Mouse (Mus musculus) ovary, postnatal 14 days (tissue): Measurements from ENCODE around the gene Myo5a.

Experiments used
- DNase-seq: peaks from one replicate; pipeline ENCODE4 v3.0.0; 2022; ENCODE audit warnings: low spot score

The Myo5a gene

GRCm38 (mm10) chr9:75071706-75072192 lies 934 bp downstream of the Myo5a start:
- peak; percentile 23 for DNase-seq

DNA sequence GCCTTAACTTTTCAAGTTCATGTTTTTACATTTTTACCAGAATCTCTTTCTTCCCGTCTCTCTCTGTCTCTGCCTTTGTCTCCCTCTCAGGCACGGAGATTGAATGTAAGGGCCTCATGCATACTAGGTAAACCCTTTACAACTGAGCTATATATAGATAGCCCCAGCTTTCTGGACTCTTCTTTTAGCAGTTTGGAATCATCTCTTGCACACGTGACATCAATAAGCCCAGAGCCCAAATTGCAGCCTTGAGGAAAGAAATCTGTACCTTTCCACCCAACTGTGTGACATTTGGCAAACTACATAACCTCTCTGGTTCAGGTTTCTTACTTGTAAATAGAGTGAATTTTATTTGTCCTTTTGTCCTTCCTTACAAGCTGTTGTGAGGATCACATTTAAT lies 1.5 kb downstream of the Myo5a start:
- DNase-seq, result no peak

GRCm38 (mm10) chr9:75077191-75077590 lies 6.4 kb downstream of the Myo5a start:
- no peak for DNase-seq

- DNase-seq, result no peak
Observed at GRCm38 (mm10) chr9:75085242-75085824, 14.5 kb downstream of the Myo5a start.

DNA sequence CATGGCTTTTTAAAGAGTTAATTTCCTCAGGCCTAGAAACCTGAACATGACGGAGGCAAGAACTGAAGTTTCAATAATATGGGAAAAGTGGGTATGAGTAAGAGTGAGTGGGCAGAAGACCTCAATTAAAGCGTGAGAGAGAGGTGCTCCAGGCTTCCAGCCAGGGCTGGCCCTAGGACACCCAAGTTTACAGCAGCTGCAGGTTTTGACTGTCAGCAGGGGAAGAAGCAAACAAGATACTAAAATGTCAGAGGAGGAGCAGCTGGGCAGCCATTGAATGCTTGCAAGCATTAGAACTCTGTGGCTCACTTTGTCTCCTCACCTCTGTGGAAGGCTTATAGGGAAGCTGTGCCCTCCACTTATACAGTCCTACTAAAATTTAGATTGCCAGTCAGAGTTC lies 17.0 kb downstream of the Myo5a start:
- DNase-seq, result no peak

DNA sequence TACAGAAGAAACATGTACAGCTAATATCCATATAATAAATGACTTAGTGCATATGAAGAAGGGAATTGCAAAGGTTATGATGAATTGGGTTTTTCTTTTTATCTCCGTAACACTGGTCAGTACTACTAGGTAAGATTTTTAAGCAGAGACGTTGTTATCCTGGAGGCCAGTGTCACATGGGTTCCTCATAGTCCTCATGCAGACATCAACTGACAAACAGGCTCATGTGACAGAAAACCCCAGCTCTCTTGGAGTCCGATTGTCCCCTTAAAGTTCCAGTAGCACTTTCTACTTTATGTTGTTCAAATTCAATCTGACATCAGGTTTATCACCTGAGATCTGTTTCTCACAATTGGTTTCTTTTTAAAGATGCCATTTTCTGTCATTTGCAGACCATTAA lies 18.5 kb downstream of the Myo5a start:
- DNase-seq, result no peak

DNA sequence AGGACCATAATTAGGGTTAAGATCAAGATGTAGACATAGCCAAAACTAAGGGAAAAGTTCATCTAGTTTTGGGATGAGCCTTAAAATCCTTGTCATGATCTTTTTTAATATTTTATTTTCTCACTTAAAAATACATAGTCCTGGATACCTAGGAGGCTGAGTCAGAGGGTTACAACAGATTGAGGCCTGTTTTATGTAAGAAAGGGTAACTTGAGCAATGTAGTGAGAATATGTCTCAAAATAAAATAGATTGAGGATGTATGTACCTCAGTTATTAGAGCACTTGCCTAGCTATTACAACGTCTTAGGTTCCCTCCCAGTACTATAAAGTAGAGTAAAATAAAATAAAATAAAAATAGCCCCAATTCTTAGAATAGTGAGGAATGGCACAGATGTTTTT lies 21.3 kb downstream of the Myo5a start:
- no peak for DNase-seq

DNA sequence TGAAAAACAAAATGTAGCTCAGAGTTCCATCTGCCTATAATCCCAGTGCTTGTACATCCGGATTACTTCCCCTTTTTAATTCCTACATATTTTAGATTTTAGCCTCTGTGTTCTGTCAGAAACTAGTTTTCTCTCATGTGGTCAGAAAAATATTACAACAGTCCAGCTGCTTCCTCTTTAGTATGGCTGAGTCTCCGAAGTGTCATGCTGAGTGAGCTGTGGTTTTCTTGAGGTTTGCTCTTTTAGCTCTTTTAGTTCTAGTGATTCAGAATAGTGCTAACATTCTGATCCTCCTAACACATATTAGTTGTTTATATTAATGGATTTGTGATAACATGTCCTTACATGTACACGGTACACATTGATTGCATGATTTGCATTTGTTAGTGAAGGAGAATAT lies 23.9 kb downstream of the Myo5a start:
- no peak for DNase-seq

DNA sequence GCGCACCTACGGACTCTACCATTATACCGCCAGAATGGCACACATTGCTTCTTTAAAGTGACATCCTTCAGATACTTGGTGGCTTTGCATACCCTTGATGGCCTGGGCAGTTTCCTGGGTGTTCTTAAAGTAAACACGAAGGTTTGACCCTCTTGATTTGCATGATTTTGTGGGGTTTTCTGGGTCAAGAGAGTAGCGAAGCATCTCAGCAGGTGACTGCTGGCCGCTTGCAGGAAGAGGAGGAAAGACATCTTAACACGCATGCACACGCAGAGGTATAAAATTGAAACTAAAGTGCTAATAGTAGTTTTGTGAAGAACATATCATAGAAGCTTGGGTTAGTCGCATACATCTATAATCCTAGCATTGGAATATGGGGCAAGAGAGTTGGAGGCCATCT lies 28.1 kb downstream of the Myo5a start:
- DNase-seq, result no peak

DNA sequence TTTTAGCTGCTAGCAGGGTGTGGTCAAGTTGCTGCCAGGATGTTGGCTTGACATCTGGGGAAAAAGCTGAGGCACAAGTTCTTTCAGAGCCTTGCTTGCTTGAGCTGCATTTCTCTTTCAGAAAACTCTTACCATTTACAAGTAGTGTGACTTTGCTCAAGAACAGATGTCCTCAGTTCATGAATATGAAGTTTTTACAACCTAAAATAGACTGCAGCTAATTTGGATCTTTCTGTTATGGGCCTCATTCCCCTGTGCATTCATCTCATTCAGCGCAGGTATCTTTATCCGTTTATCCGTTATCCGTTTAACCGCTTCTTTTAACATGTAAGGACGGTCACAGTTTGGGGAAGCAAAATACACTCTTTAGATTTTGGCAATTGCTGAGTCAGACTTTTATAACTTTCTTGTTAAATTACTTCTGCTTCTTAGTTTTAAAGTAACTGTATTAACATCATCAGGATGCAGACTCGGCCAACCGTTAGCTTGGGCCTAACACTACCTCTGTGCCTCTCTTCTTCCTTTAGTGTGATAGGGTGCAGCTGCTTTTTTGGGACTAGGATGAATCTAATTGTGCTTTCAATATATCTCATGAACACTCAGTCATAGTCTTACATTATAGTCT lies 29.5 kb downstream of the Myo5a start:
- no peak for DNase-seq

- no peak for DNase-seq
Observed at GRCm38 (mm10) chr9:75102131-75102530, 31.3 kb downstream of the Myo5a start.

GRCm38 (mm10) chr9:75116571-75117177 lies 45.9 kb downstream of the Myo5a start:
- no peak for DNase-seq

DNA sequence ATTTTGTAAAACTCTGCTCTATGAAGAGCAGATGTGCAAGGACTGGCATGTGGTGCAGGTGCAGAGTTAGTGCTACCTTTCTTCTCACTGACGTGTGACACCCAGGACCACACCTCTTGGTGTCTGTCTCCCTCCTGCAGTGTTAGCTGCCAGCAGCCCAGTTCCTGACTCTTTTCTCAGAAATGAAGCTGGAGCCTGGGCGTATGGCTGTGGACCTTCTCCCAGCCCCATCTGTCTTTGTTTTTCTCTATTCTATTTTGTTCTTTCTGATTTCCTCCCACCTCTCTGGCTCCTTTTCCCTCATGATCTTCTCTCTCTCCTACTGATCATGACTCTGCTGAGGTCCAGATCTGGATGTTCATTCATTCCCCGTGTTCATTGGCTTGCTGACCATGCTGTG lies 50.3 kb downstream of the Myo5a start:
- DNase-seq, result no peak

GRCm38 (mm10) chr9:75124201-75124721 lies 53.4 kb downstream of the Myo5a start:
- no peak for DNase-seq

DNA sequence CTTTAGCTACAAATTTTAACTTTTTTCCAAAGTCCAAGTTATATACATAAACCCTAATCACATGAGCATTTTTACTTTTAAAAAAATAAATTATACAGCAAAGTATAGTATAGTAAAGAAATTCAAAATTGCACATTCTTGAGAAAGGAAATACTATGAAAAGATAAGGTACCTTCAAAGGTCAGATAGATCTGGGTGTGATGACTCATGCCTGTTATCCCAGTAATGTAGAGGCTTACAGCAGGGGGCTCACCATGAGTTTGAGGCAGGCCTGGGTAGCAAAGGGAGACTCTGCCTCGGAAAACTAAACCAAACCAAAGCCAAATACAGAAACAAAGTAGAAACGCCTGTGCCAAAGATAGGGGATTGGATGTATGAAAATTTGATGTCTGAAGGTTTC lies 59.7 kb downstream of the Myo5a start:
- no peak for DNase-seq

GRCm38 (mm10) chr9:75146911-75147310 lies 76.1 kb downstream of the Myo5a start:
- DNase-seq, result no peak

- DNase-seq, result no peak
Observed at GRCm38 (mm10) chr9:75160525-75160924, 89.7 kb downstream of the Myo5a start.

- DNase-seq, result no peak
Observed at GRCm38 (mm10) chr9:75163650-75164049, 92.8 kb downstream of the Myo5a start.

GRCm38 (mm10) chr9:75171721-75172120 lies 100.9 kb downstream of the Myo5a start:
- no peak for DNase-seq

GRCm38 (mm10) chr9:75187646-75188260 lies 116.9 kb downstream of the Myo5a start:
- no peak for DNase-seq

DNA sequence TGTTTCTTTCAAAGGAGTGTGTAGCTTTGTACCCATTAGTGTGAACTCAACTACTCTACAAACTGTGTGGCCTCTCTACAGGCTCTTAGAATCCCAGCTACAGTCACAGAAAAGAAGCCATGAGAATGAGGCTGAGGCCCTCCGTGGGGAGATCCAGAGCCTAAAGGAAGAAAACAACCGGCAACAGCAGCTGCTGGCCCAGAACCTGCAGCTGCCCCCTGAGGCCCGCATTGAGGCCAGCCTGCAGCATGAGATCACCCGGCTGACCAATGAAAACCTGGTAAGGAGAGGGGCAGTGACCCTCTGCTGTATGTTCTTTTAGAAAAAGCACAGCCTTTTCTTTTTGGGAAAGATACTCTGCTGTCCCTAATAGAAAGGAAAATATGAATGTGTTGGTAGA lies 123.0 kb downstream of the Myo5a start:
- DNase-seq, result no peak

- DNase-seq, result no peak
Observed at GRCm38 (mm10) chr9:75196335-75196734, 125.5 kb downstream of the Myo5a start.

GRCm38 (mm10) chr9:75197297-75197696 lies 126.5 kb downstream of the Myo5a start:
- DNase-seq, result peak; percentile 12
